Mouse (Mus musculus) liver, adult 2 months (tissue): ENCODE data around the gene Igsf3.

ENCODE experiments used
- CTCF ChIP-seq: fragments of 200-500 bp; IDR thresholded peaks from 2 replicates; pipeline ENCODE4 v1.5.1; 2011; ENCODE audit warnings: low read depth, low read length, control low read depth
- POLR2A ChIP-seq: fragments of 200-500 bp; IDR thresholded peaks from 2 replicates; pipeline ENCODE4 v1.6.1; 2011; ENCODE audit warnings: low read length, control low read depth; ENCODE audit not compliant: insufficient read depth; ENCODE audit errors: extremely low read depth

- TF ChIP-seq CTCF (no peak), POLR2A (no peak)
Observed at GRCm38 (mm10) chr3:101429982-101430754, 53.3 kb downstream of the Igsf3 start.
